Mouse (Mus musculus) adrenal gland, postnatal 14 days (tissue): ENCODE data around the gene Cracr2a. TPM values are rescaled to one million over a fixed set of nuclear protein-coding genes. Genes with fewer than 3 reads are reported as not detected.

Experiments
- DNase-seq: peaks from one replicate; pipeline ENCODE4 v3.0.0; 2021; ENCODE audit warnings: mixed read lengths
- total RNA-seq: library from RNA; stranded (reverse); gene quantifications from 2 replicates; pipeline ENCODE4 v1.2.3, GENCODE M21; 2021

Cracr2a gene
- total RNA-seq, 1 experiment from 2014 or later: 1.0 TPM

DNA sequence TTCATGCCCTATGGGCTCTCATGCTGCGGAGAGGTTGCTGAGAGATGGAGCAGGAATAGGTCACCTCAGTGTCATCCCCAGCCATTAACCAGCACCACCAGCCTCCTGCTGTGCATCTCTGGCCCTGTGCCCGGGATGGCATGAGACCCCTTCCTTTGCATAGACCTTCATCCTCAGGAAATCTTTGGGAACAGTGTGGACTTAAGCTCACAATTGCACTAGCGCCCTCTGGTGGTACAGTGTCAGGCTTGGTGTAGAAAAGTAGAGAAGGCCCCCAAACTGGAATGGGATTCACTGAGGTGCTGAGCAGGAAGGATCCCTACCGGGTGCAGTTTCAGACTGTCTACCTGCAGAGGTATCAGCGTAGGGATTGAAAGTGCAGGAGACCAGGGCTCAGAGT, 64.0 kb downstream of the Cracr2a start:
- DNase-seq: peak; percentile 73

DNA sequence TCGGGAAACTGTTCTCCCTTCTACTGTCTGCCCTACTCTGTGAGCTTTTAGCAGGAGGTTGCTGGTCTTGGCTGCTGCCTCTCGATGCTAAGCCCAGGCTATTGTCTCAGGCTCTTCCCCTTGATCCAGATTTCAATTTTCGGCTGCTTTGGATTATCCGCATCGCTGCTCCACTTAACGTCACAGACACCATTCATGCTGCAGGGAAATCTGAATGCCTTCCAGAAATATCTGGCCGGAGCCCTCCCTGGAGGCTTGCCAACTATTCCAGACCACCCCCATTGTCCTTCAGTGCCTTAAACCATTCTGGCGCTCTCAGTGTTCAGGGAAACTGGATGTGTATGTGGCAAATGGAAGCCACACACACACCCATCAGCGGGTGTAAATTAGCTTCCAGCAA, 66.3 kb downstream of the Cracr2a start:
- DNase-seq: no peak

DNA sequence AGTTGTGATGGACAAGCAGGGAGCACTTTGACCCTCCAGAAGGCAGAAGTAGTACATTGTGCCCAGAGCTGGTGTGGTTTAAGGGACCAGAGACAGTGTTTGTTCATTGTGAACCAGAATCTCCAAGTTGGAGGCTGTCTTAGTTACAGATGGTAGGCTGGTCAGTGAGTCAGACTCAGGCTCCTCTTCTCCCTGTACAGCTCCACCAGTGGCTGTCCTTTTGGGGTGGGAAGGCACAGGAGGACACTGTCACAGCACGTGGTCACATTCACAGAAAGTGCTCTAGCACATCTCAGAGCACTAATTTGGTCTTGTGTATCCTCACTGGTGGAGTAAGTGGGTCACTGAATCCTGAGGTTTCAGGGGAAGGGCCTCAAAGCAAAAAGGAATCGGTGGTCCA, 68.1 kb downstream of the Cracr2a start:
- no peak for DNase-seq

- no peak for DNase-seq
These were observed 73.7 kb downstream of the Cracr2a start for GRCm38 (mm10) chr6:127634858-127635257.

- no peak for DNase-seq
These were observed 74.5 kb downstream of the Cracr2a start for GRCm38 (mm10) chr6:127635462-127636189.

- DNase-seq: no peak
These were observed 80.1 kb downstream of the Cracr2a start for GRCm38 (mm10) chr6:127641077-127641801.

GRCm38 (mm10) chr6:127655988-127656387, 94.8 kb downstream of the Cracr2a start:
- no peak for DNase-seq

GRCm38 (mm10) chr6:127657152-127657551, 96.0 kb downstream of the Cracr2a start:
- peak; percentile 12 for DNase-seq

- DNase-seq: no peak
These were observed 98.3 kb downstream of the Cracr2a start for GRCm38 (mm10) chr6:127659472-127659871.

DNA sequence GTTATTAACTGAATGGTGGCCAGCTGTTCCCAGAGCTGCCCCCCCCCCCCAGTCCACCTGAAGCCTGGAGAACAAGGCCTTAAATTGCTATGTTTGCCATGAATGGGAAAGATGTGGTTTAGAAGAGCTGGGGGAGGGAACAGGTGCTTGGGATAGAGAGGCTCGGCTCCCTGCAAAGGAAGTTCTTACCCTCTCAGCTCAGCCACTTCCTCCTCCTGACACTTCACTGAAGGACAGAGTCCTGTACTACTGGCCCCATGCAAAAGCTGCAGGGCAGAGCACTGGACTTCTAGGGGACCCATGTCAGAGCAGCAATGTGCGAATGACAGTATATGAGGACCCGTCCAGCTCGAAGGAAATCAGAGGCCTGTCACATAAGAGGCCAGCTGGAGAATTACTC, 98.8 kb downstream of the Cracr2a start:
- no peak for DNase-seq

DNA sequence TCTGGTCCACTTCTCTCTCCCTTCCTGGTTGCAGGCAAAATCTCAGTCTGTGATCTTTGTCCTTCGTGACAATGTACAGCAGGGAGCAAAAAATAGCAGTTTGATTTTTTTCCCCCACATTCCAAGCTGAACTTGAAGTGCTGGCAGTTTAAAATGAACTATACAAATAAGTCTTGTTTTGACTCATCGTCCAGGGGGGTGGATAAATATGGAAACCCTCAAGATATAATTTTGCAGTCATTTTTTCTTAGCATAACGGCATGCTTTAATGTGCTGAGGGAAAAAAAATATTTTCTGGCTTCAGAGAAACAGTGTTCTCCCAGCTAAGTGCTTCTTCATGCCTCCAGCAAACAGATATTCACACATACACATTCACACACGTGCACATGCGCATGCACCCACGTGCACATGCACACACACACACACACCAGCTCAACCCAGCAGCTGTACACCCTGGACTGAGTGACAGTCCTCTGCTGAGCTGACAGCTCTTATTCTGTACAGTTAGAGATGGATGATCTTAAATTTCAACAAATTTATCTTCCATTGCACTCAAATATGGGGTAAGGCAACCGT, 100.7 kb downstream of the Cracr2a start:
- no peak for DNase-seq

GRCm38 (mm10) chr6:127663263-127663662, 102.1 kb downstream of the Cracr2a start:
- DNase-seq: no peak

- no peak for DNase-seq
These were observed 108.2 kb downstream of the Cracr2a start for GRCm38 (mm10) chr6:127669313-127669712.

DNA sequence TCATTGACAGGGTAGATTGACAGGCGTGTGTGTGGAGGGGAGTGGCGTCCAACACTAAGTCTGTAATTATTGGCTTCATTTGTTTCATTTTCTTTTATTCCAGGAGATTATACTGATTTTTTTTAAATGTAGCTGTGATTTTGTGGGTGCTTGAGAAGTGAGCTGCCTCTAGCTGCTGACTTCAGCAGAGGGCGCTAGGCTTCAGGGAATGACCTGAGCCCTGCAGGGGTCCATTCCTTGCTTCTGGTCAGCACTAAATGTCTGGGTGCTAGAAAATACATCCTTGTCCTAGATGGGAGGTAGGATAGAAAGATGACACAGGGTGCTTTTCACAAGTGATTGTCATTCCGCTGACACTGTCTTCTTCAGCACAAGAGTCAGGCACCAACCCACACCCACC, 108.9 kb downstream of the Cracr2a start:
- no peak for DNase-seq

- DNase-seq: peak; percentile 69
These were observed 110.9 kb downstream of the Cracr2a start for GRCm38 (mm10) chr6:127672071-127672470.

GRCm38 (mm10) chr6:127676866-127677265, 115.7 kb downstream of the Cracr2a start:
- DNase-seq: no peak

DNA sequence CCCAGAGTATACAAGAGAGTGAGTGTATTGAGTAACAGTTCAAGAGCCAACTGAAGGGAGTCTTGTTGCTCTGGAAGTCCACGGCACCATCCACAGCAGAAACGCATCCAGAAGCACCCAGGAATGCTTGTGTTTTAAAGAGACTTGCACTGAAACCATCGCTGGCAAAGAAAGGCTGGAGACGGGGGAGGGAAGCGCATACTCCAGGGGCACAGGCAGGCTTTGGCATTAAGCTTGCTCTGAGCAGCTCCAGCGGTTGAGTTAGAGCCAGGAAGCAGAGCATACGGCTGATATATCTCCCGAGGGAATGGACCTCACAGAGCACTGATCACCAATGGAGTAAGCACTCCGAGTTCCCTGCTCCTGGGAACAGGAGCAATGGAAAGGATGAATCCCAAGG, 117.2 kb downstream of the Cracr2a start:
- no peak for DNase-seq

DNA sequence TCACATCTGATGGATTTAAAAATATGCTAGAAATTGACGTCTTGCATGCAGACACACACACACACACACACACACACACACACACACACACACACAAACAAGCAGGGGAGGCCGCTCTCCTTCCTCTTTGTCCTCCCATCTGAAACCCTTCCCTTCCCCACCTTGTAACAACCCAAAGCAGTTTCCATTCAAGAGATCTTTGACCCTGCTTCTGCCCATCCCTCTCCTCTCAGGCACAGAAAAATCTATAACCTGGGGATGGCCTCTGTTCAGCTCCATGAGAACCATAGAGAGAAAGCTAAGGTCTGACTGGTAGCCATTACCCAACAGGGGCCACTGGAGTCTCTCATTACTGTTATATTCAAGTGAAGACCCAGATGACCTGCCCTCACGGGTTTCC, 117.9 kb downstream of the Cracr2a start:
- DNase-seq: no peak

GRCm38 (mm10) chr6:127680784-127681183, 119.6 kb downstream of the Cracr2a start:
- no peak for DNase-seq

- DNase-seq: peak; percentile 55
These were observed 122.4 kb downstream of the Cracr2a start for GRCm38 (mm10) chr6:127683561-127683960.

GRCm38 (mm10) chr6:127684981-127685380, 123.8 kb downstream of the Cracr2a start:
- peak; percentile 60 for DNase-seq

GRCm38 (mm10) chr6:127687181-127687860, 126.2 kb downstream of the Cracr2a start:
- no peak for DNase-seq

DNA sequence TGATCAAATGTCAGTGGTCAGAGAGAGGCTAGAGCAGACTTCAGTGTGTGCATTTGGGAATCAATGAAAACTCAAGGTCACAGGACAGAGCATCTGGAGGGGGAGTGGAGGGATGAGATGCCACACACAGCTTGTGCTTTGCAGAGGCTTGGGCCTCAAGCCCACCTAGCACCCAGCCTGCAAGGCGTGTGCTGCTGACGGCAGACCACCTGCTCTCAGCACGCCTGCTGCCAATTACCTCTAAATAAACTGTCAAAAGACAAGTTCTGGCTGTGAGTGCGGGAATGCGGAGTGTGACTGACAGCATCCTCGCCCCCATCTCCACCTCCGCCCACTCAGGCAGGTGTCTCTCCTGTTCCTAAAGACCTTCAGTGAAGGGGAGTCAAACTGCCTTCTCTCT, 131.2 kb downstream of the Cracr2a start:
- DNase-seq: no peak
